Mouse (Mus musculus): ENCODE measurements around the gene Accsl.

GRCm38 (mm10) chr2:93851303-93851702, 17.7 kb downstream of the Accsl start:
- TF ChIP-seq CTCF (conservative IDR thresholded peaks at IDR 0.05; ENCODE audit: insufficient read depth, insufficient read length, low read depth, low read length) (no peak), POLR2A (IDR thresholded peaks at IDR 0.05; ENCODE audit: low read depth, low read length) (no peak)

Measured in kidney, adult 2 months (tissue).